Mouse (Mus musculus): Measurements from ENCODE around the gene Tsacc. TPM values are rescaled to one million over a fixed set of nuclear protein-coding genes. Genes with fewer than 3 reads are reported as not detected.
"Not testable (repeated sequence)": the region's sequence is repeated elsewhere in the genome, so short reads cannot be mapped to it uniquely, and the experiment has no call there.

Gene Tsacc
- polyA plus RNA-seq, 1 experiment from 2014 or later, result 10.8 TPM

GRCm38 (mm10) chr3:88299172-88299571 lies 2.4 kb upstream of the Tsacc start:
- Histone ChIP-seq H3K36me3 (ENCODE audit: insufficient read depth, low read length) (peaks cover 24% of the 10 kb centered on the region; the same call in 1 of the 2 replicates), H3K4me3 (ENCODE audit: low read depth, low read length) (no peak overlapping the region), H3K9ac (replicated peaks; ENCODE audit: low read depth) (no peak overlapping the region), H3K4me2 (replicated peaks; ENCODE audit: low read depth, low read length) (no peak overlapping the region), H3K4me1 (ENCODE audit: insufficient read depth, low read depth, low read length) (peaks cover 6% of the 10 kb centered on the region; the same call in 1 of the 2 replicates), H3K27me3 (replicated peaks; ENCODE audit: insufficient read depth, low read length) (no peaks in the 10 kb centered on the region), H3K27ac (ENCODE audit: low read length) (no peak overlapping the region), H3K9me3 (ENCODE audit: low read length) (no peaks in the 10 kb centered on the region)
- ATAC-seq (no peak), DNase-seq (ENCODE audit: low spot score) (no peak)
- TF ChIP-seq EP300 (IDR thresholded peaks at IDR 0.05) (no peak), CTCF (IDR thresholded peaks at IDR 0.05) (no peak)
- 81% methylated on average over 1 of the region's 1 CpGs for WGBS

DNA sequence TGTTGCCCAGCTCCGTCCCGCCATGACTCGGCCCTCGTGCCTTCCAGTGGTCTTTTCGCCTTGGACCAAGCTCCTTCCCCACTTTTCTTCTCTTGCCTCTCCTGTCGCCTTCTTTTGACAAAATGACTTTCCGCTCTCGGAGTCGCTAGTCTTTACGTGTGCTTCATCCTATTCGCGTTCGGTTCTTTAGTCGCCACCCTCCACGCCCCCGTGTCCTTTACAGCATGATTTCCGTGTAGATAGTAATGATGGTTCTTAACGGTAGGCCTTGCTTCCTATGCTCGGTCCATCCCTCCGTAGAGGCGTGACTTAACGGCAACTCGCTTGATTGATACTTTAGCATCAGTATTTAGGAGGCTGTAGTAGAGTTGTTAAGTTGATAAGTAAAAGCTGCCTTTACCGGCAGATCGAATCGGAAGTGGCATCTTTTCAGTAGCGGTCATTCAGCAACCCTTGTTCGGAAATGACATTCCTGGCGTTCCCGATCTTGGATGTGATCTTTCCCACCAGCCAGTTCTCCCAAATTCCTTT lies 587 bp upstream of the Tsacc start:
- peaks cover 6% of the 10 kb centered on the region; the same call in 1 of the 2 replicates for H3K4me1 ChIP-seq (ENCODE audit: insufficient read depth, low read depth, low read length)
- H3K4me2 ChIP-seq (replicated peaks; ENCODE audit: low read depth, low read length), result peak overlapping the region; percentile 58
- H3K27ac ChIP-seq (ENCODE audit: low read length), result peak overlapping the region; percentile 88
- H3K4me3 ChIP-seq (ENCODE audit: low read depth, low read length), result peak overlapping the region; percentile 80
- ATAC-seq (no peak), DNase-seq (ENCODE audit: low spot score) (peak; percentile 31)
- no peaks in the 10 kb centered on the region for H3K27me3 ChIP-seq (replicated peaks; ENCODE audit: insufficient read depth, low read length)
- TF ChIP-seq CTCF (IDR thresholded peaks at IDR 0.05) (no peak), EP300 (IDR thresholded peaks at IDR 0.05) (no peak)
- peaks cover 15% of the 10 kb centered on the region; the same call in 1 of the 2 replicates for H3K36me3 ChIP-seq (ENCODE audit: insufficient read depth, low read length)
- H3K9ac ChIP-seq (replicated peaks; ENCODE audit: low read depth), result peak overlapping the region; percentile 72
- under 1% methylated on average over 30 of the region's 30 CpGs for WGBS
- H3K9me3 ChIP-seq (ENCODE audit: low read length), result no peaks in the 10 kb centered on the region

DNA sequence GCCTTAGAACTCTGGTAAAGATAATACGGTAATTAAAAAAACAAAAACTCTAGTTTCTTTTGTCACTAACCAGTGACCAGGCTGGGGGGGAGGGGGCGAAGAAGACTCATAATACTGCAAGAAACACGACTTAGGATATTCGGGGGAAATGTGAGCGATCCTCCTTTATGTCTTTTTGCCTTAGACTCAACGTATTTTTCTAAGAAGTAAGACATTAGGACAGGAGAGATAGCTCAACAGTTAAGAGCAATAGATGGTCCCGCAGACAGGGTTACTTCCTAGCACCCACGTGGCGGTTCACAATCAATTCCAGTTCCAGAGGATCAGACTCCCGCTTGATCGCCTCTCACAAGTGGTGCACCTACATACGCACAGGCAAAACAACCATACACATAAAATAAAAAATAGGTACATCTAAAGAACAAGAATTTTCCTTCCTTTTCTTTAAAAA lies 664 bp downstream of the Tsacc start:
- Histone ChIP-seq H3K27ac (ENCODE audit: low read length) (peak overlapping the region; percentile 77; the same call in 1 of the 2 replicates), H3K4me1 (ENCODE audit: insufficient read depth, low read depth, low read length) (peaks cover 6% of the 10 kb centered on the region; the same call in 1 of the 2 replicates), H3K36me3 (ENCODE audit: insufficient read depth, low read length) (peaks cover 8% of the 10 kb centered on the region; the same call in 1 of the 2 replicates), H3K4me2 (replicated peaks; ENCODE audit: low read depth, low read length) (peak overlapping the region; percentile 61), H3K9ac (replicated peaks; ENCODE audit: low read depth) (peak overlapping the region; percentile 17; the same call in 1 of the 2 replicates), H3K4me3 (ENCODE audit: low read depth, low read length) (peak overlapping the region; percentile 80), H3K27me3 (replicated peaks; ENCODE audit: insufficient read depth, low read length) (no peaks in the 10 kb centered on the region), H3K9me3 (ENCODE audit: low read length) (no peaks in the 10 kb centered on the region)
- under 1% methylated on average over 12 of the region's 12 CpGs for WGBS
- DNase-seq (ENCODE audit: low spot score) (peak; percentile 5), ATAC-seq (no peak)
- TF ChIP-seq CTCF (IDR thresholded peaks at IDR 0.05) (no peak), EP300 (IDR thresholded peaks at IDR 0.05) (no peak)

GRCm38 (mm10) chr3:88295272-88295671 lies 1.5 kb downstream of the Tsacc start:
- WGBS, result 81% methylated on average over 1 of the region's 1 CpGs

GRCm38 (mm10) chr3:88291970-88292369 lies 4.8 kb downstream of the Tsacc start:
- peak; percentile 72 for TF ChIP-seq CTCF (IDR thresholded peaks at IDR 0.05)
- no peak for TF ChIP-seq EP300 (IDR thresholded peaks at IDR 0.05)
- ATAC-seq (no peak), DNase-seq (ENCODE audit: low spot score) (peak; percentile 61)
- H3K27me3 ChIP-seq (replicated peaks; ENCODE audit: insufficient read depth, low read length), result no peaks in the 10 kb centered on the region
- H3K9me3 ChIP-seq (ENCODE audit: low read length), result no peaks in the 10 kb centered on the region
- H3K27ac ChIP-seq (ENCODE audit: low read length), result no peak overlapping the region
- 56% methylated on average over 4 of the region's 4 CpGs for WGBS
- no peak overlapping the region for H3K4me3 ChIP-seq (ENCODE audit: low read depth, low read length)
- no peaks in the 10 kb centered on the region for H3K36me3 ChIP-seq (ENCODE audit: insufficient read depth, low read length)
- H3K9ac ChIP-seq (replicated peaks; ENCODE audit: low read depth), result no peak overlapping the region
- H3K4me2 ChIP-seq (replicated peaks; ENCODE audit: low read depth, low read length), result no peak overlapping the region
- H3K4me1 ChIP-seq (ENCODE audit: insufficient read depth, low read depth, low read length), result no peaks in the 10 kb centered on the region

More at GRCm38 (mm10) chr3:88295272-88295671, 1.5 kb downstream of the Tsacc start:
- ATAC-seq; DNase-seq (ENCODE audit: low spot score); H3K9ac ChIP-seq (replicated peaks; ENCODE audit: low read depth); H3K36me3 ChIP-seq (ENCODE audit: insufficient read depth, low read length); H3K27me3 ChIP-seq (replicated peaks; ENCODE audit: insufficient read depth, low read length); H3K27ac ChIP-seq (ENCODE audit: low read length); H3K4me1 ChIP-seq (ENCODE audit: insufficient read depth, low read depth, low read length); H3K9me3 ChIP-seq (ENCODE audit: low read length); H3K4me2 ChIP-seq (replicated peaks; ENCODE audit: low read depth, low read length); H3K4me3 ChIP-seq (ENCODE audit: low read depth, low read length): not testable (repeated sequence)

- not testable (repeated sequence) for H3K36me3 ChIP-seq (ENCODE audit: insufficient read depth, low read length); H3K4me3 ChIP-seq (ENCODE audit: low read depth, low read length); H3K9ac ChIP-seq (replicated peaks; ENCODE audit: low read depth); H3K9me3 ChIP-seq (ENCODE audit: low read length); H3K27me3 ChIP-seq (replicated peaks; ENCODE audit: insufficient read depth, low read length); H3K4me1 ChIP-seq (ENCODE audit: insufficient read depth, low read depth, low read length); H3K4me2 ChIP-seq (replicated peaks; ENCODE audit: low read depth, low read length)
- H3K27ac ChIP-seq (ENCODE audit: low read length), result peak overlapping the region; percentile 71; the same call in 1 of the 2 replicates
- peak; percentile 93 for ATAC-seq
- WGBS, result 57% methylated on average over 8 of the region's 10 CpGs
- peak; percentile 57 for DNase-seq (ENCODE audit: low spot score)
Observed at GRCm38 (mm10) chr3:88288133-88288713, 8.6 kb downstream of the Tsacc start.
